Mouse (Mus musculus) cerebellum, adult 2 months (tissue): ENCODE data around the gene Ccser2. TPM values are rescaled to one million over a fixed set of nuclear protein-coding genes. Genes with fewer than 3 reads are reported as not detected.

Source experiments
- DNase-seq, 2 experiments: peaks; one replicate each; pipeline ENCODE4 v3.0.0; 2021
- H3K27ac ChIP-seq: fragments of 200-500 bp; 2 replicates; pipeline ENCODE4 v1.5.1; 2012; ENCODE audit warnings: low read length, control low read depth, inconsistent platforms; ENCODE audit not compliant: insufficient read depth
- H3K27me3 ChIP-seq: fragments of 200-500 bp; 2 replicates; pipeline ENCODE4 v1.6.1; 2012; ENCODE audit warnings: inconsistent platforms, mild to moderate bottlenecking, low read length, moderate library complexity; ENCODE audit not compliant: control insufficient read depth, insufficient read depth
- H3K4me1 ChIP-seq: fragments of 200-500 bp; 2 replicates; pipeline ENCODE4 v1.6.1; 2011; ENCODE audit warnings: low read length; ENCODE audit not compliant: control insufficient read depth, insufficient read depth
- H3K4me3 ChIP-seq: fragments of 200-500 bp; replicated peaks from 2 replicates; pipeline ENCODE3; 2011; ENCODE audit warnings: mild to moderate bottlenecking, low read depth, low read length, control low read depth; ENCODE audit not compliant: insufficient read depth
- CTCF ChIP-seq: fragments of 200-500 bp; IDR thresholded peaks from 2 replicates; pipeline ENCODE4 v1.5.1; 2011; ENCODE audit warnings: low read depth, mild to moderate bottlenecking, control low read depth, low read length, moderate library complexity, borderline replicate concordance; ENCODE audit not compliant: insufficient read depth
- POLR2A ChIP-seq: fragments of 200-500 bp; IDR thresholded peaks from 2 replicates; pipeline ENCODE4 v1.6.1; 2011; ENCODE audit warnings: low read length, control low read depth, borderline replicate concordance; ENCODE audit not compliant: insufficient read depth
- WGBS: fragments of 180-500 bp; shearing (Covaris S2); methylation state at CpG from one replicate; pipeline ENCODE4 v1.1.7; 2018; 5-methylcytosine and 5-hydroxymethylcytosine counted together
- polyA plus RNA-seq: library from polyadenylated mRNA; depleted of rRNA; stranded (reverse); fragments of >200 nt; gene quantifications from 2 replicates; pipeline ENCODE4 v1.2.3, GENCODE M21; 2012

Gene Ccser2
- polyA plus RNA-seq, 1 experiment: 49.4 TPM

DNA sequence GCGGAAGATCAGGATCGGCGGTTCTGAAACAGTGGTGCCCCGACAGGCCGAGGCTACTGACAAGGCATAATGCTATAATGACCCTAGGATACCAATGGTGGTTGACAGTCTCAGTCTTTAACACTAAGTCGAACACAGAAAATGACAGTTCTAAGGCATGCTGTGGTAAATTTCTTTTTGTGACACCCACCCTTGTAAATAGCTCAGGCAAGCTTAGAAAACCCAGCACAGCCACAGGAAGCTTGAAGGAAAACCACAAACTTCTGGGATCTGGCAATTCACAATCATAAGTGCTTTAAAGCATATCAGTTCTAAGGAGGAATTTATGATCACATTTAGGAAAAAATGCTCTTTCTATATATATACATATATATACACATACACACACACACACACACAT lies 53.4 kb downstream of the Ccser2 start:
- H3K27me3 ChIP-seq: no peaks in the 10 kb centered on the region
- no peak overlapping the region for H3K27ac ChIP-seq
- no peak for DNase-seq
- H3K4me1 ChIP-seq: no peaks in the 10 kb centered on the region; the same call in 1 of the 2 replicates
- 95% methylated on average over 6 of the region's 6 CpGs for WGBS
- TF ChIP-seq CTCF (no peak), POLR2A (no peak)
- no peak overlapping the region for H3K4me3 ChIP-seq

DNA sequence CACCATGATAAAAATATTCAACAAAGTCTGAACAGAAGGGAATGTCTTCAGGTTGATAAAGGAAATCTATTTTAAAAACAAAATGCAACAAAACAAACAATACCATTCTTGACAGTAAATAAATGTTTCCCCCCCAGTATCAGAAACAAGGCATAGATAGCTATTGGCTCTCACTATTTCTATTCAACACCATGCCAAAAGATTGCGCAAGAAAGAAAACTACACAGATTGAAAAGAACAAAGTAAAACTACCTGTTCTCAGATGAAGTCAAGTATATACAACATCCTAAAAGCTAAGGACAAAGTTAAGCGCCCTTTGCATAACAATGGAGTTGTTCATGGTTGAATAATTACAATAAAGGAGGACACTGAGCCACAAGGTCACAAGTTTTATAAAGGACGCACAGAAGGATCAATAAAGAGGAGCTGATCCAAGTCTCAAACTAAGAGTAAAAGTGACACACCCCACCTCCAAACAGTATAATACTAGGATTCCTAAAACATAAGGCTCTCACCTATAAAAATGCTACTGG lies 54.0 kb downstream of the Ccser2 start:
- H3K4me1 ChIP-seq: no peaks in the 10 kb centered on the region
- H3K27me3 ChIP-seq: no peaks in the 10 kb centered on the region
- WGBS: 84% methylated on average over 3 of the region's 3 CpGs
- no peak overlapping the region for H3K27ac ChIP-seq
- no peak overlapping the region for H3K4me3 ChIP-seq
- DNase-seq: no peak
- TF ChIP-seq POLR2A: no peak
- no peak for TF ChIP-seq CTCF

DNA sequence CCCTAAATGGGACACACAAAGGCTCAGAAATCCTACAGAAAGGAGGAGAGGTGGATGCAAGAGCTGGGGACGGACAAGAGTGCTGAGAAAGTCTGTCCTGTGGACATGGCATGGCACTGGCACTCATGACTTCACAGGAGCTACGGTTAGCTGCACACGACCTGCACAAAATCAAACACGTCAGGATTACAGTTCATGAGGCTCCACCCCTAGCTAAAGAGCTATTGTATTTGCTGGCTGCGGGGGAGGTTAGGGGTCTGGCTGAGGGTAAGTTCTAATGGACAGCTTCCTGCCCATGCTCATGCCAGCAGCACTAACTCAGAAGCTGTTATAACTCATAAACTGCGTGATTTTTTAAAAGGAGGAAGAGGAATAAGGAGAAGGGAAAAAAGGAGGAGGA lies 56.8 kb downstream of the Ccser2 start:
- Histone ChIP-seq H3K4me3 (no peak overlapping the region), H3K4me1 (no peaks in the 10 kb centered on the region), H3K27me3 (no peaks in the 10 kb centered on the region), H3K27ac (no peak overlapping the region)
- DNase-seq: no peak
- TF ChIP-seq POLR2A (no peak), CTCF (no peak)
- WGBS: 53% methylated on average over 6 of the region's 6 CpGs

DNA sequence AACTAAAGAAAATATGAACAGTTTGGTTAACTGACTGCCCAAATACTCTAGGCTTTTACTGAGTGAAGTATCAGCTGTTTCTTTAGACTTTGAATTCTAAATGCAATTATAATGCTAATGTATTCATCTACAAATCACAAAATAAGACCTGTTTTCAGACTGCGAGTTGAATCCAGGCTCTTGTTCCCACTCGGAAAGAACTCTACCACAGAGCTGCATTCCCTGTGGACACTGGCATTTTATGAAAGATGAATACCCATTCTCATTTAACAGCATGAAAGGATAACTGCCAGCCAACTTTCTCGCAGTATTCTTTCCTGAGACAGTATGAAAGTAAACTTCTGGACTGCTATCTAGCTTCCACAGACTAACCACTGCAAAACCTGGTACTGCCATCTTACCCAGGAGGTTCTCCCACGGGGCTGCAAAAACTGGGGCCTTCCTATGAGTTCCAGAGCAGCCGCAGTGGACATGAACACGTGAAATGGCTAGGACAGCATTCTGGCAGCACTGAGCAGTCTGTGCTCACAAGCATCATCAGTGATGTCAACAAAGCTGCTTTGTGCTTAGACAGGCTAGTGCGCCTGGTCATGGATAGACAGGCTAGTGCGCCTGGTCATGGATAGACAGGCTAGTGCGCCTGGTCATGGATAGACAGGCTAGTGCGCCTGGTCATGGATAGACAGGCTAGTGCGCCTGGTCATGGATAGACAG lies 62.6 kb downstream of the Ccser2 start:
- Histone ChIP-seq H3K27me3 (no peaks in the 10 kb centered on the region), H3K27ac (no peak overlapping the region; the same call in 1 of the 2 replicates), H3K4me3 (no peak overlapping the region), H3K4me1 (0 out of 2 replicates have a peak, but pooled peaks cover 2% of the 10 kb centered on the region)
- no peak for DNase-seq
- 60% methylated on average over 11 of the region's 11 CpGs for WGBS
- TF ChIP-seq CTCF (no peak), POLR2A (no peak)

DNA sequence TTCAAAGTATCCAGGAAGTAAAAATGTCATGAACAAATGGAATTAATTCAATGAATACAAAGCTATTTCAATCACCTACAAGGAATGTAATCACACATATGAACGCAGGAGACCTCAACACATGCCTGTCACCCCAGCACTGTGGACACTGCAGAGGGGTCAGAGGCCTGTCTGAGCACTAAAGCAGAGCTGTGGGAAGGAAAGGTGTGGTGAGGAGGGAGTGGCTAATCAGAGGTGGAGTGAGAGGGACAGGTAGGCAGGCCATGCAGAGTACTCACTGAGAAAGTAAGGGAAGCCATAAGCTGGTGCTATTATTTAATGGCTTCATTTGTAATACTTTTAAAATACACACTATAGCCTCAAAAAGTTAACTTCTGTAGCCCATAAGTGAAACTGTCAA lies 64.4 kb downstream of the Ccser2 start:
- 90% methylated on average over 1 of the region's 1 CpGs for WGBS
- Histone ChIP-seq H3K4me3 (no peak overlapping the region), H3K27ac (no peak overlapping the region), H3K27me3 (no peaks in the 10 kb centered on the region), H3K4me1 (0 out of 2 replicates have a peak, but pooled peaks cover 2% of the 10 kb centered on the region)
- TF ChIP-seq CTCF (no peak), POLR2A (no peak)
- DNase-seq: no peak

DNA sequence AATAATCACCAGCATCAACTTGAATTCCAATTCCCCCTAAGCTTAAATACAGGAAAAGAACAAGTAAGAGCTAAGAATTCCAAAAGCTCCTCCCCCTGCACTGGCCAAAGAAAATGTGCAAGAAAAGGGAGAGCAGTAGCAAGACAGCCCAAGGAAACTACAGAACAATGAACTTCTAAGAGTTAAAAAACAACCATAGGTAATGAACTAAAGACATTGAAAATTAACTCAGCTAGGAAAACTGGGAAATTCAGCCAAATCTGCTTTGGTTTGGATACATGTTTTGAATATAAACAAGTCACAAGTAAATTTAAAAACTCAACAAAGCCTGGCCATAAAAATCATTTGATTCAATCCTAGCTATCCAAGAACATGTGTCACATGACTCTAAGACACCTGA lies 67.7 kb downstream of the Ccser2 start:
- Histone ChIP-seq H3K4me1 (0 out of 2 replicates have a peak, but pooled peaks cover 2% of the 10 kb centered on the region), H3K4me3 (no peak overlapping the region), H3K27me3 (no peaks in the 10 kb centered on the region), H3K27ac (no peak overlapping the region)
- DNase-seq: no peak
- no peak for TF ChIP-seq CTCF
- TF ChIP-seq POLR2A: no peak

DNA sequence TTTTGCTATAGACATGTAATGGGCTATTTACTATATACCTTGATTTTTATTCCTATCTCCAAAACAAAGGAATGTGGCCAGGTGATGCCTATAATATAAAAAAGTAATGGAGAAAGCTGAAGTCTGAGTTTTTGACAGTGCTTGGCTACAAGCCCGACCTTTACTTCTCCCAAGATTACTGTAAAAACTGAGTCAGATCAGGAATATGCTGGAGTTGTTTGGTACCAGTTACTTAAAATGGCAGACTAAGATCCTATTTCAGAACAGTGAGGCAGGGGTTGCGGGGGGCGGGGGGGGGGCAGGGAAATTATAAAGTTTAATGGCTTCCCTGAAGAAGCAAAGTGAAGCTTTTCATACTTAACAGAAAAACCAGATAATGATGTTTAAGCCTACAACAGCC lies 73.9 kb downstream of the Ccser2 start:
- no peaks in the 10 kb centered on the region for H3K27me3 ChIP-seq
- no peak overlapping the region for H3K27ac ChIP-seq
- WGBS: 89% methylated on average over 3 of the region's 3 CpGs
- no peak overlapping the region for H3K4me3 ChIP-seq
- H3K4me1 ChIP-seq: no peaks in the 10 kb centered on the region
- TF ChIP-seq CTCF (no peak), POLR2A (no peak)
- no peak for DNase-seq

DNA sequence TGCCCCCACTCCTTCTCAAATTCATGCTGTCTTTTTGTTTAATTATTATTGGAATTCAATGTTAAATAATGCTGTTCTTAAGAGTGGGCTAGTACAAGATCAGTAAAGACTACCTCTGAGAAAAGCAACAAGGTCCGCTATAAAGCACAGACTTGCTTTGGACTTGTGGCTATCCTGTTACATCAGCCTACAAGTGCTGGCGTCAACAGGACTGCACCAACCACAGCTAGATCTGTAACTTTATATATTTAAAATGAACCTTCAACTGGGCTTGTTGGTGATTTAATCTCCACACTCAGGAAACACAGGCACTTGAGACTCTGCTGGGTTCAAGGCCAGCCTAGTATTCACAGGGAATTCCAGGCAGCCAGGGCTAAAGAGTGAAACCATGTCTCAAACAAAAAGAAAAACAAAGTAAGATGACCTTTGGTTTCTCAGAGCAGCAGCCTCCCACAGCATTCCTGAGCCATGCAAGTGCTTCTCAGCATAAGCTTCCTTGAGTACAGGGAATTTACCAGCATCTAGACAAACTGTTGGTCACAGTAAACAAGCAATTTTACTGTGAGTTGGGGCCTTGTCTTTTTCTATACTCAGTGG lies 75.7 kb downstream of the Ccser2 start:
- Histone ChIP-seq H3K27ac (no peak overlapping the region), H3K27me3 (no peaks in the 10 kb centered on the region), H3K4me3 (no peak overlapping the region), H3K4me1 (no peaks in the 10 kb centered on the region)
- WGBS: 84% methylated on average over 2 of the region's 2 CpGs
- DNase-seq: no peak
- no peak for TF ChIP-seq CTCF
- TF ChIP-seq POLR2A: no peak
